Mouse (Mus musculus) neural tube, embryonic 11.5 days (tissue): ENCODE data around the gene Camk1g. TPM values are rescaled to one million over a fixed set of nuclear protein-coding genes. Genes with fewer than 3 reads are reported as not detected.

Experiments
- ATAC-seq: fragments of 200-750 bp; cut with Nextera tagmentation; 2 replicates; pipeline ENCODE4 v1.8.0; 2017; ENCODE audit warnings: moderate number of reproducible peaks, mild to moderate bottlenecking, moderate TSS enrichment, moderate library complexity; ENCODE audit not compliant: insufficient read depth, low FRiP score, low TSS enrichment
- DNase-seq: peaks from one replicate; pipeline ENCODE4 v3.0.0-alpha.2; 2015; ENCODE audit warnings: low spot score
- H3K27ac ChIP-seq: fragments of 300-500 bp; sonication (generic); 2 replicates; pipeline ENCODE4 v1.5.1; 2014; ENCODE audit warnings: low read depth, mild to moderate bottlenecking, low read length
- H3K27me3 ChIP-seq: fragments of 300-500 bp; sonication (generic); 2 replicates; pipeline ENCODE4 v1.6.1; 2014; ENCODE audit warnings: mild to moderate bottlenecking, low read length, mixed read lengths; ENCODE audit not compliant: control insufficient read depth, insufficient read depth
- H3K36me3 ChIP-seq: fragments of 300-500 bp; sonication (generic); 2 replicates; pipeline ENCODE4 v1.6.1; 2014; ENCODE audit warnings: mild to moderate bottlenecking, low read length, moderate library complexity, mixed read lengths; ENCODE audit not compliant: control insufficient read depth, insufficient read depth
- H3K4me1 ChIP-seq: fragments of 300-500 bp; sonication (generic); 2 replicates; pipeline ENCODE4 v1.6.1; 2014; ENCODE audit warnings: low read length, mixed read lengths; ENCODE audit not compliant: control insufficient read depth, insufficient read depth
- H3K4me2 ChIP-seq: fragments of 300-500 bp; sonication (generic); 2 replicates; pipeline ENCODE4 v1.6.1; 2014; ENCODE audit warnings: low read depth, mild to moderate bottlenecking, moderate library complexity
- H3K4me3 ChIP-seq: fragments of 300-500 bp; sonication (generic); 2 replicates; pipeline ENCODE4 v1.5.1; 2014; ENCODE audit warnings: low read depth, low read length
- H3K9ac ChIP-seq: fragments of 300-500 bp; sonication (generic); 2 replicates; pipeline ENCODE4 v1.6.1; 2014; ENCODE audit warnings: mild to moderate bottlenecking, low read length
- H3K9me3 ChIP-seq: fragments of 300-500 bp; sonication (generic); 2 replicates; pipeline ENCODE4 v1.6.1; 2016; ENCODE audit warnings: low read length; ENCODE audit not compliant: control insufficient read depth
- WGBS: fragments of 180-500 bp; shearing (Covaris S2); extraction: QIAGEN DNeasy Blood & Tissue Kit; methylation state at CpG from one replicate; pipeline ENCODE4 v1.1.7; 2014; 5-methylcytosine and 5-hydroxymethylcytosine counted together
- polyA plus RNA-seq: library from polyadenylated mRNA; unstranded; fragments of >200 nt; fragmentation: Nextera tagmentation; extraction: Ambion mirVana; gene quantifications from 2 replicates; pipeline ENCODE4 v1.2.1, GENCODE M21; 2014

Gene Camk1g
- polyA plus RNA-seq, 1 experiment from 2014 or later, result 13.3 TPM

GRCm38 (mm10) chr1:193324224-193324623 lies 45.9 kb downstream of the Camk1g start:
- Histone ChIP-seq H3K36me3 (no peaks in the 10 kb centered on the region), H3K4me3 (no peak overlapping the region), H3K27me3 (no peaks in the 10 kb centered on the region), H3K9me3 (no peaks in the 10 kb centered on the region), H3K9ac (no peak overlapping the region), H3K4me2 (no peak overlapping the region), H3K27ac (no peak overlapping the region), H3K4me1 (no peaks in the 10 kb centered on the region)
- 27% methylated on average over 2 of the region's 2 CpGs for WGBS
- DNase-seq (peak; percentile 43), ATAC-seq (no peak)

- Histone ChIP-seq H3K27ac (no peak overlapping the region), H3K27me3 (no peaks in the 10 kb centered on the region), H3K9me3 (no peaks in the 10 kb centered on the region), H3K36me3 (no peaks in the 10 kb centered on the region), H3K4me2 (no peak overlapping the region), H3K4me3 (no peak overlapping the region), H3K9ac (no peak overlapping the region), H3K4me1 (no peaks in the 10 kb centered on the region)
- ATAC-seq (no peak), DNase-seq (no peak)
- WGBS, result 97% methylated on average over 6 of the region's 6 CpGs
Observed at GRCm38 (mm10) chr1:193323686-193324085, 46.4 kb downstream of the Camk1g start.

- no peak overlapping the region for H3K4me3 ChIP-seq
- 90% methylated on average over 8 of the region's 8 CpGs for WGBS
- DNase-seq (no peak), ATAC-seq (no peak)
- H3K27me3 ChIP-seq, result no peaks in the 10 kb centered on the region
- no peak overlapping the region for H3K27ac ChIP-seq
- no peaks in the 10 kb centered on the region for H3K4me1 ChIP-seq
- no peak overlapping the region for H3K4me2 ChIP-seq
- H3K36me3 ChIP-seq, result no peaks in the 10 kb centered on the region
- no peaks in the 10 kb centered on the region for H3K9me3 ChIP-seq
- H3K9ac ChIP-seq, result no peak overlapping the region
Observed at GRCm38 (mm10) chr1:193320398-193320797, 49.7 kb downstream of the Camk1g start.

- 77% methylated on average over 3 of the region's 3 CpGs for WGBS
- no peak overlapping the region for H3K27ac ChIP-seq
Observed at GRCm38 (mm10) chr1:193319721-193320120, 50.4 kb downstream of the Camk1g start.

GRCm38 (mm10) chr1:193317159-193317559 lies 52.9 kb downstream of the Camk1g start:
- WGBS, result 55% methylated on average over 6 of the region's 6 CpGs
- no peak overlapping the region for H3K9ac ChIP-seq
- H3K27me3 ChIP-seq, result no peaks in the 10 kb centered on the region
- DNase-seq, result no peak
- no peak overlapping the region for H3K4me3 ChIP-seq
- no peak overlapping the region for H3K4me2 ChIP-seq
- no peak overlapping the region for H3K27ac ChIP-seq
- H3K4me1 ChIP-seq, result no peaks in the 10 kb centered on the region
- no peaks in the 10 kb centered on the region for H3K9me3 ChIP-seq
- H3K36me3 ChIP-seq, result no peaks in the 10 kb centered on the region
- no peak for ATAC-seq

More at GRCm38 (mm10) chr1:193319721-193320120, 50.4 kb downstream of the Camk1g start:
- no peaks in the 10 kb centered on the region for H3K27me3 ChIP-seq
- DNase-seq (no peak), ATAC-seq (no peak)
- no peak overlapping the region for H3K4me2 ChIP-seq
- no peak overlapping the region for H3K4me3 ChIP-seq
- H3K9me3 ChIP-seq, result no peaks in the 10 kb centered on the region
- no peaks in the 10 kb centered on the region for H3K4me1 ChIP-seq
- H3K36me3 ChIP-seq, result no peaks in the 10 kb centered on the region
- no peak overlapping the region for H3K9ac ChIP-seq

GRCm38 (mm10) chr1:193316358-193316750 lies 53.7 kb downstream of the Camk1g start:
- no peak overlapping the region for H3K4me2 ChIP-seq
- H3K27me3 ChIP-seq, result no peaks in the 10 kb centered on the region
- no peaks in the 10 kb centered on the region for H3K9me3 ChIP-seq
- no peak overlapping the region for H3K9ac ChIP-seq
- DNase-seq, result no peak
- no peaks in the 10 kb centered on the region for H3K4me1 ChIP-seq
- WGBS, result 83% methylated on average over 9 of the region's 9 CpGs
- no peaks in the 10 kb centered on the region for H3K36me3 ChIP-seq
- H3K4me3 ChIP-seq, result no peak overlapping the region
- ATAC-seq, result no peak
- H3K27ac ChIP-seq, result no peak overlapping the region

GRCm38 (mm10) chr1:193315705-193316357 lies 54.3 kb downstream of the Camk1g start:
- Histone ChIP-seq H3K27ac (no peak overlapping the region), H3K9ac (no peak overlapping the region), H3K36me3 (no peaks in the 10 kb centered on the region), H3K4me1 (no peaks in the 10 kb centered on the region), H3K27me3 (no peaks in the 10 kb centered on the region), H3K4me2 (no peak overlapping the region), H3K4me3 (no peak overlapping the region), H3K9me3 (no peaks in the 10 kb centered on the region)
- 80% methylated on average over 5 of the region's 5 CpGs for WGBS
- ATAC-seq (no peak), DNase-seq (no peak)

GRCm38 (mm10) chr1:193311596-193311995 lies 58.5 kb downstream of the Camk1g start:
- no peak for DNase-seq
- Histone ChIP-seq H3K9me3 (no peaks in the 10 kb centered on the region), H3K27ac (no peak overlapping the region), H3K4me2 (no peak overlapping the region), H3K4me3 (no peak overlapping the region), H3K36me3 (no peaks in the 10 kb centered on the region), H3K4me1 (no peaks in the 10 kb centered on the region), H3K27me3 (no peaks in the 10 kb centered on the region), H3K9ac (no peak overlapping the region)
- ATAC-seq, result no peak
- 80% methylated on average over 1 of the region's 1 CpGs for WGBS

GRCm38 (mm10) chr1:193310519-193311085 lies 59.5 kb downstream of the Camk1g start:
- ATAC-seq (no peak), DNase-seq (no peak)
- Histone ChIP-seq H3K27me3 (no peaks in the 10 kb centered on the region), H3K4me2 (no peak overlapping the region), H3K4me3 (no peak overlapping the region), H3K9ac (no peak overlapping the region), H3K4me1 (no peaks in the 10 kb centered on the region), H3K36me3 (no peaks in the 10 kb centered on the region), H3K9me3 (no peaks in the 10 kb centered on the region), H3K27ac (no peak overlapping the region)
- WGBS, result 88% methylated on average over 3 of the region's 3 CpGs
